Mouse (Mus musculus): Measurements from ENCODE around the gene Tipin. TPM values are rescaled to one million over a fixed set of nuclear protein-coding genes. Genes with fewer than 3 reads are reported as not detected.

Tipin gene
- polyA plus RNA-seq (2012; rRNA removed): 1.8 and 2.9 TPM in 2 replicates

GRCm38 (mm10) chr9:64281105-64281780 lies at the start of gene Tipin:
TSS of gene Tipin (plus strand) at chr9:64281581.

GRCm38 (mm10) chr9:64234768-64235435 lies 46.5 kb upstream of the Tipin start, which contains the start of gene Uchl4:
TSS of gene Uchl4 (plus strand) at chr9:64235201.

GRCm38 (mm10) chr9:64253021-64253904 lies 28.1 kb upstream of the Tipin start, which contains the start of gene Map2k1:
TSS of gene Map2k1 (minus strand) at chr9:64253631.

GRCm38 (mm10) chr9:64341254-64341566 lies 59.8 kb downstream of the Tipin start, which contains the start of gene Dis3l:
TSS of gene Dis3l (minus strand) at chr9:64341288.

Other genes starting within 250 kb of the Tipin start
- gene Lctl, start 164.4 kb upstream of the Tipin start, polyA plus RNA-seq (2012; rRNA removed): 0.15 and 0.35 TPM in 2 replicates
- gene Zwilch, start 108.5 kb upstream of the Tipin start, polyA plus RNA-seq (2012; rRNA removed): 2.0 and 2.3 TPM in 2 replicates
- gene Rpl4, start 108.2 kb upstream of the Tipin start, polyA plus RNA-seq (2012; rRNA removed): 301 and 448 TPM in 2 replicates
- gene Snapc5, start 102.3 kb upstream of the Tipin start, polyA plus RNA-seq (2012; rRNA removed): 5.5 and 7.4 TPM in 2 replicates
- not detected in 2 replicates for gene Uchl4, start 46.4 kb upstream of the Tipin start, polyA plus RNA-seq (2012; rRNA removed)
- 119 and 128 TPM in 2 replicates for gene Map2k1, start 27.9 kb upstream of the Tipin start, polyA plus RNA-seq (2012; rRNA removed)
- gene Dis3l, start 59.7 kb downstream of the Tipin start, polyA plus RNA-seq (2012; rRNA removed): 8.0 and 10.0 TPM in 2 replicates
- gene Megf11, start 104.0 kb downstream of the Tipin start, polyA plus RNA-seq (2012; rRNA removed): 0.15 and 0.22 TPM in 2 replicates